Mouse (Mus musculus) lung, embryonic 16.5 days (tissue): ENCODE data around the gene Zbtb38. TPM values are rescaled to one million over a fixed set of nuclear protein-coding genes. Genes with fewer than 3 reads are reported as not detected.
A peak's percentile ranks its signal among the peaks of the same experiment; 100 is the strongest.

Experiments used
- ATAC-seq: fragments of 200-750 bp; cut with Nextera tagmentation; 2 replicates; pipeline ENCODE4 v1.8.0; 2017; ENCODE audit warnings: low read depth, mild to moderate bottlenecking, moderate library complexity
- H3K27ac ChIP-seq: fragments of 300-500 bp; sonication (generic); 2 replicates; pipeline ENCODE4 v1.5.1; 2014; ENCODE audit warnings: mild to moderate bottlenecking, control low read depth, low read length
- H3K27me3 ChIP-seq: fragments of 300-500 bp; sonication (generic); 2 replicates; pipeline ENCODE4 v1.6.1; 2014; ENCODE audit warnings: low read depth, low read length, mixed read lengths; ENCODE audit not compliant: control insufficient read depth, insufficient read depth
- H3K36me3 ChIP-seq: fragments of 300-500 bp; sonication (generic); 2 replicates; pipeline ENCODE4 v1.6.1; 2014; ENCODE audit warnings: low read length; ENCODE audit not compliant: control insufficient read depth, insufficient read depth
- H3K4me1 ChIP-seq: fragments of 300-500 bp; sonication (generic); replicated peaks from 2 replicates; pipeline ENCODE4 v1.6.1; 2014; ENCODE audit warnings: low read length, mixed read lengths; ENCODE audit not compliant: control insufficient read depth, insufficient read depth
- H3K4me2 ChIP-seq: fragments of 300-500 bp; sonication (generic); 2 replicates; pipeline ENCODE4 v1.6.1; 2014; ENCODE audit warnings: low read depth, low read length, control low read depth
- H3K4me3 ChIP-seq: fragments of 300-500 bp; sonication (generic); 2 replicates; pipeline ENCODE4 v1.5.1; 2014; ENCODE audit warnings: mild to moderate bottlenecking, low read length, control low read depth
- H3K9ac ChIP-seq: fragments of 300-500 bp; sonication (generic); 2 replicates; pipeline ENCODE4 v1.6.1; 2014; ENCODE audit warnings: low read length, control low read depth
- H3K9me3 ChIP-seq: fragments of 300-500 bp; sonication (generic); 2 replicates; pipeline ENCODE4 v1.6.1; 2016; ENCODE audit warnings: low read length; ENCODE audit not compliant: control insufficient read depth
- WGBS: fragments of 180-500 bp; shearing (Covaris S2); extraction: QIAGEN DNeasy Blood & Tissue Kit; methylation state at CpG from one replicate; pipeline ENCODE4 v1.1.7; 2014; 5-methylcytosine and 5-hydroxymethylcytosine counted together
- polyA plus RNA-seq: library from polyadenylated mRNA; unstranded; fragments of >200 nt; fragmentation: Nextera tagmentation; extraction: Ambion mirVana; gene quantifications from 2 replicates; pipeline ENCODE4 v1.2.1, GENCODE M21; 2015

Gene Zbtb38
- polyA plus RNA-seq, 1 experiment from 2014 or later = 29.2 TPM

DNA sequence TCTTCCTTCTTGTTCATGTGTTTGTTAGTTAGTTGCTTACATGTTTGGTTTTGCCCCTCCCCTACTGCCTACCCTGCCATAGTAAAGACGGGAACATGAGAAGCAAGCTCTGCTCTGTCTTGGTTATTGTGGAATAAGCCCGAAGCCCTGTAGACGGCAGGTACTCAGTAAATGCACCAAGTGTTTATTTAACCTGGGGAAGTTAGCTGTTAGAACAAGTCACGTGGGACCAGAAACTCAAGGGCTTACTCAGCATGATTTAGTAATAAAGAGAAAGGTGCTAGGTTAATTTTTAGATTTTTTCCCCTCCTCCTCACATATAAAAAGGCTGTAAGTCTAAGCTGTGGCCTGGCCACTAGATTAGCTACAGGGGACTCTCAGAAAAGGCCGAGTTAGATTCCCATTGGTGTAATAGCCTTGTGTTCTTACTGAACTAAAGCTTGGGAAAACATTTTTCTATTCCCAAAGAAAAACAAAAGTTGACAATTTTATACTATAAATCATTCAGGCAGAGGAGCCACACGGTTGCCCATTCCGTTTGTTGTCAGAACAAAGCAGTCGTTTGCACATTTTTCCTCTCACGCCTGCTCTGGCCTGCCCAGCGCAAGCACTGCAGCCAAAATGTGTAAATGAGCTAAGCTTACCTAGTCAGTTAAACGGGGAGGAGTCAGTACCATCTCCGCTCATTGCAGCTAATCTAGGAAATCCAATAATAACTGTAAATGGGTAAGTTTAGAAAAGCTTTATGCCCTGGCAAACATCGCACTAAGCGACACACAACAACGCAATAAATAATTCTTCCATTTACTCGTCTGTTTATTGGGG is 24.1 kb downstream of the Zbtb38 start:
- peak; percentile 73 for ATAC-seq
- Histone ChIP-seq H3K9ac (no peak overlapping the region), H3K27me3 (no peaks in the 10 kb centered on the region), H3K27ac (peak overlapping the region; percentile 95), H3K4me1 (peaks cover 51% of the 10 kb centered on the region), H3K9me3 (no peaks in the 10 kb centered on the region), H3K36me3 (no peaks in the 10 kb centered on the region), H3K4me3 (no peak overlapping the region), H3K4me2 (peak overlapping the region; percentile 3; the same call in 1 of the 2 replicates)
- 43% methylated on average over 16 of the region's 16 CpGs for WGBS

GRCm38 (mm10) chr9:96727688-96728087 is 24.9 kb downstream of the Zbtb38 start:
- ATAC-seq = peak; percentile 73
- Histone ChIP-seq H3K4me1 (peaks cover 51% of the 10 kb centered on the region), H3K4me2 (peak overlapping the region; percentile 3; the same call in 1 of the 2 replicates), H3K9me3 (no peaks in the 10 kb centered on the region), H3K27me3 (no peaks in the 10 kb centered on the region), H3K9ac (no peak overlapping the region), H3K4me3 (no peak overlapping the region), H3K36me3 (no peaks in the 10 kb centered on the region), H3K27ac (peak overlapping the region; percentile 95)
- WGBS = 25% methylated on average over 6 of the region's 6 CpGs

DNA sequence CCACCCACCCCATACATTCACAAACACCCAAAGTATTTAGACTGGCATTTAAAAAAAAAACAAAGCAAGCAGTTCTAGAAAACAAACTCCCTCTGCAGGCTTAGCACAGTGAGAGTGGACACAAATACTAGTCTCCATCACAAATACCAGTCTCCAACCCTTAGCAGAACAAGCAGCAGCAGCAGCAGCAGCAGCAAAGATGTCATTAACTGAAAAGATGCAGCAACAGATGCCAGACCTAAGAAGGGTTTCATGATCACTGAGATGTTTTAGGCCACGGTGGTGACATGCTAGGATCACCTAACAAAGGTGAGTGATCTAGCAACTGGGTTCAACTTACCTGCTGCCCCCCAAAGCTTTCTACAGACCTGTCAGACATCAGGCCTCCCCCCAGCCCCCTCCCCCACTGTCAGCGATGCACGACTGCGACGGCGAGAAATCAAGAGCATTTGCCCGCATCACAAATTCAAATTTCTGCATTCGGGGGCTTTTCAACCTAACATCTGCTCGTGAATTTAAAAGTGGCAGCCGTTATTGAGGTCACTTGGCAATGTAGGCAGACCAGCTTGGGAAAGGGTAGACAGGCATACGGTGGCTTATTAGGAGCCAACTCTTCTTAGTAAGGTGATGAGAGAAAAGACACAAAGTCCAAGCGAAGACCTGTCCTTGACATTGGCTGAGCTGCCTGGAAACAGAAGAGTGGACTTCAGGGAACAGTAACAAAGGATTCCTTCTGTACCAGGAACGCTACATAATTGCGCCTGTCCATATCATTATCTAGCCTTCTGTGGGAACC is 26.1 kb downstream of the Zbtb38 start:
- WGBS = 67% methylated on average over 14 of the region's 14 CpGs

DNA sequence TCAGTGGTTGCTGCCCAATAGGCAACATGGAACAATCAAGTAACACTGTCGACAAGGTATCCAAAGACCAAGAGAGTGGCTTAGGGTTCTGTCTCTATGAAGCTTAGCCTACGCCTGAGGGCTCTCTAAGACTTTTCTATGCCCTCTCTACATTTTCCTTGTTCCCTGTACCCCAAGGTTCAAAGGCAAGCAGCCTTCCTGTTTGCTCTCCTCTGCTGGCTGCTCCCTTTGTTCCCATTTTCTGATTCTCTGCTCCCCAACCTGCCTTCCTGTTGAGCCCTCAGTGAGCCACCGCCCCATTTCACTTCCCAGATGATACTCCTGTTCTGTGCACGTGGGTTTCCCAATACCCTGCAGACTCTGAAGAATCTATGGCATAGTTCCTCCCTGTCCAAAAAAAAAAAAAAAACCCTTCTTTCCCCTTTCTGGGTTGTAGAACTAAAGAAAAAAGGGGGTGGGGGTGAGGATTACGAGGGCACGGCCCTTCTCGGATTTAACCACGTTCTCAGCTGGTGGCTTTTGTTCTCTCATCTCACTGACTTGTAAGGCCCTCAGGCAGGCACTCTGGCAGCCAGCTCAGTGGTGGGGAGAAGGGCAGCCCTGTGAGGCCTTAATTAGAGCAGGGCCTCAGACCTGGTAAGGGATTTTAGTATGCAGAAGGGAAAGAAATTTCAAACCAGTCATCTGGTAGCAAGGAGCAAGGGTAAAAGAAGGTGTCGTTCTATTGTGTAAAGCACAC is 26.9 kb downstream of the Zbtb38 start:
- no peak overlapping the region for H3K27ac ChIP-seq

More for the DNA sequence above, 26.1 kb downstream of the Zbtb38 start:
- H3K27me3 ChIP-seq = no peaks in the 10 kb centered on the region
- H3K9me3 ChIP-seq = no peaks in the 10 kb centered on the region
- H3K27ac ChIP-seq = peak overlapping the region; percentile 95
- H3K4me2 ChIP-seq = no peak overlapping the region
- no peak overlapping the region for H3K9ac ChIP-seq
- no peak overlapping the region for H3K4me3 ChIP-seq
- peaks cover 47% of the 10 kb centered on the region for H3K4me1 ChIP-seq
- no peak for ATAC-seq
- H3K36me3 ChIP-seq = no peaks in the 10 kb centered on the region

GRCm38 (mm10) chr9:96723650-96724049 is 29.0 kb downstream of the Zbtb38 start:
- peaks cover 44% of the 10 kb centered on the region for H3K4me1 ChIP-seq
- no peak for ATAC-seq
- no peak overlapping the region for H3K4me2 ChIP-seq
- WGBS = 84% methylated on average over 6 of the region's 6 CpGs
- H3K27me3 ChIP-seq = no peaks in the 10 kb centered on the region
- no peaks in the 10 kb centered on the region for H3K9me3 ChIP-seq
- H3K27ac ChIP-seq = no peak overlapping the region
- H3K36me3 ChIP-seq = no peaks in the 10 kb centered on the region
- H3K4me3 ChIP-seq = no peak overlapping the region
- H3K9ac ChIP-seq = no peak overlapping the region

More for the DNA sequence above, 26.9 kb downstream of the Zbtb38 start:
- peak overlapping the region; percentile 21; the same call in 1 of the 2 replicates for H3K9ac ChIP-seq
- no peak for ATAC-seq
- no peak overlapping the region for H3K4me3 ChIP-seq
- 47% methylated on average over 9 of the region's 9 CpGs for WGBS
- H3K36me3 ChIP-seq = no peaks in the 10 kb centered on the region
- H3K4me2 ChIP-seq = no peak overlapping the region
- H3K9me3 ChIP-seq = no peaks in the 10 kb centered on the region
- H3K4me1 ChIP-seq = peaks cover 47% of the 10 kb centered on the region
- H3K27me3 ChIP-seq = no peaks in the 10 kb centered on the region

- Histone ChIP-seq H3K9me3 (no peaks in the 10 kb centered on the region), H3K4me3 (no peak overlapping the region), H3K4me2 (no peak overlapping the region), H3K36me3 (no peaks in the 10 kb centered on the region), H3K27ac (no peak overlapping the region), H3K9ac (no peak overlapping the region), H3K27me3 (no peaks in the 10 kb centered on the region), H3K4me1 (peaks cover 31% of the 10 kb centered on the region)
- 65% methylated on average over 8 of the region's 8 CpGs for WGBS
- no peak for ATAC-seq
Measured at GRCm38 (mm10) chr9:96721163-96721799, 31.4 kb downstream of the Zbtb38 start.

GRCm38 (mm10) chr9:96720510-96721162 is 32.0 kb downstream of the Zbtb38 start:
- WGBS = 64% methylated on average over 11 of the region's 11 CpGs
- Histone ChIP-seq H3K9me3 (no peaks in the 10 kb centered on the region), H3K4me2 (peak overlapping the region; percentile 73), H3K27ac (peak overlapping the region; percentile 96; the same call in 1 of the 2 replicates), H3K4me1 (peaks cover 27% of the 10 kb centered on the region), H3K4me3 (no peak overlapping the region), H3K9ac (no peak overlapping the region; the same call in 1 of the 2 replicates), H3K27me3 (no peaks in the 10 kb centered on the region), H3K36me3 (no peaks in the 10 kb centered on the region)
- no peak for ATAC-seq

GRCm38 (mm10) chr9:96719408-96720158 is 33.0 kb downstream of the Zbtb38 start:
- peak overlapping the region; percentile 73 for H3K4me2 ChIP-seq
- peak overlapping the region; percentile 98 for H3K9ac ChIP-seq
- H3K27ac ChIP-seq = peak overlapping the region; percentile 96
- ATAC-seq = peak; percentile 87
- H3K4me1 ChIP-seq = peaks cover 23% of the 10 kb centered on the region; the same call in 1 of the 2 replicates
- peak overlapping the region; percentile 76 for H3K4me3 ChIP-seq
- under 1% methylated on average over 61 of the region's 85 CpGs for WGBS
- no peaks in the 10 kb centered on the region for H3K36me3 ChIP-seq
- H3K9me3 ChIP-seq = no peaks in the 10 kb centered on the region
- no peaks in the 10 kb centered on the region for H3K27me3 ChIP-seq
